Mouse (Mus musculus): ENCODE results near the gene Akt3.

Gene Akt3

GRCm38 (mm10) chr1:176986990-176987740 is 270.8 kb downstream of the Akt3 start:
- intact Hi-C loops (cut with DNase I): no loop called here

- intact Hi-C loops (cut with DNase I): no loop called here
Measured at GRCm38 (mm10) chr1:176986275-176986674, 271.7 kb downstream of the Akt3 start.

GRCm38 (mm10) chr1:176985691-176986090 is 272.3 kb downstream of the Akt3 start:
- intact Hi-C loops (cut with DNase I): no loop called here

GRCm38 (mm10) chr1:176982671-176983070 is 275.3 kb downstream of the Akt3 start:
- intact Hi-C loops (cut with DNase I): no loop called here

GRCm38 (mm10) chr1:176981511-176981910 is 276.5 kb downstream of the Akt3 start:
- intact Hi-C loops (cut with DNase I): no loop called here

GRCm38 (mm10) chr1:176980801-176981400 is 277.1 kb downstream of the Akt3 start:
- intact Hi-C loops (cut with DNase I): no loop called here

GRCm38 (mm10) chr1:176980140-176980539 is 277.9 kb downstream of the Akt3 start:
- intact Hi-C loops (cut with DNase I): no loop called here

- intact Hi-C loops (cut with DNase I): no loop called here
Measured at GRCm38 (mm10) chr1:176979235-176979634, 278.8 kb downstream of the Akt3 start.

GRCm38 (mm10) chr1:176973356-176974088 is 284.5 kb downstream of the Akt3 start:
- intact Hi-C loops (cut with DNase I): no loop called here

- intact Hi-C loops (cut with DNase I): no loop called here
Measured at GRCm38 (mm10) chr1:176971479-176971797, 286.6 kb downstream of the Akt3 start.

- intact Hi-C loops (cut with DNase I): no loop called here
Measured at GRCm38 (mm10) chr1:176970635-176971478, 287.1 kb downstream of the Akt3 start.

Data from adrenal gland (tissue).